Mouse (Mus musculus) heart, postnatal 0 days (tissue): ENCODE measurements at regions not wholly inside any gene's neighbourhood (a gene's known extent, or its start where the extent isn't known, plus 50 kb on each side); places are given as distances from the start of the nearest gene placed in this dataset.

Source experiments
- ATAC-seq: fragments of 200-750 bp; cut with Nextera tagmentation; 2 replicates; pipeline ENCODE4 v1.8.0; 2017; ENCODE audit warnings: low read depth, moderate number of reproducible peaks, moderate library complexity; ENCODE audit not compliant: insufficient read depth
- DNase-seq: peaks from one replicate; pipeline ENCODE4 v3.0.0-alpha.2; 2016; ENCODE audit warnings: low spot score
- H3K27ac ChIP-seq: fragments of 300-500 bp; sonication (generic); 2 replicates; pipeline ENCODE4 v1.5.1; 2014; ENCODE audit warnings: low read depth, mild to moderate bottlenecking
- H3K27me3 ChIP-seq: fragments of 300-500 bp; sonication (generic); 2 replicates; pipeline ENCODE4 v1.6.1; 2014; ENCODE audit warnings: low read length, mixed read lengths; ENCODE audit not compliant: control insufficient read depth, insufficient read depth
- H3K36me3 ChIP-seq: fragments of 300-500 bp; sonication (generic); replicated peaks from 2 replicates; pipeline ENCODE4 v1.6.1; 2014; ENCODE audit warnings: low read length, mixed read lengths; ENCODE audit not compliant: control insufficient read depth, insufficient read depth
- H3K4me1 ChIP-seq: fragments of 300-500 bp; sonication (generic); 2 replicates; pipeline ENCODE4 v1.6.1; 2014; ENCODE audit warnings: antibody characterized with exemption; ENCODE audit not compliant: control insufficient read depth, insufficient read depth
- H3K4me2 ChIP-seq: fragments of 300-500 bp; sonication (generic); 2 replicates; pipeline ENCODE4 v1.6.1; 2014; ENCODE audit warnings: low read depth, mild to moderate bottlenecking, low read length, moderate library complexity
- H3K4me3 ChIP-seq: fragments of 300-500 bp; sonication (generic); 2 replicates; pipeline ENCODE4 v1.5.1; 2014; ENCODE audit warnings: low read depth, low read length
- H3K9ac ChIP-seq: fragments of 300-500 bp; sonication (generic); replicated peaks from 2 replicates; pipeline ENCODE4 v1.6.1; 2014; ENCODE audit warnings: low read depth, low read length, mixed read lengths
- H3K9me3 ChIP-seq: fragments of 300-500 bp; sonication (generic); replicated peaks from 2 replicates; pipeline ENCODE4 v1.6.1; 2016; ENCODE audit warnings: low read length; ENCODE audit not compliant: control insufficient read depth
- CTCF ChIP-seq: IDR thresholded peaks from 2 replicates; pipeline ENCODE4 v1.5.1; 2016; ENCODE audit warnings: antibody characterized with exemption, control low read depth, low read depth
- EP300 ChIP-seq: IDR thresholded peaks from 2 replicates; pipeline ENCODE4 v1.6.1; 2016; ENCODE audit warnings: antibody characterized with exemption, low read depth
- WGBS: fragments of 180-500 bp; shearing (Covaris S2); extraction: QIAGEN DNeasy Blood & Tissue Kit; methylation state at CpG from one replicate; pipeline ENCODE4 v1.1.7; 2014; 5-methylcytosine and 5-hydroxymethylcytosine counted together

DNA sequence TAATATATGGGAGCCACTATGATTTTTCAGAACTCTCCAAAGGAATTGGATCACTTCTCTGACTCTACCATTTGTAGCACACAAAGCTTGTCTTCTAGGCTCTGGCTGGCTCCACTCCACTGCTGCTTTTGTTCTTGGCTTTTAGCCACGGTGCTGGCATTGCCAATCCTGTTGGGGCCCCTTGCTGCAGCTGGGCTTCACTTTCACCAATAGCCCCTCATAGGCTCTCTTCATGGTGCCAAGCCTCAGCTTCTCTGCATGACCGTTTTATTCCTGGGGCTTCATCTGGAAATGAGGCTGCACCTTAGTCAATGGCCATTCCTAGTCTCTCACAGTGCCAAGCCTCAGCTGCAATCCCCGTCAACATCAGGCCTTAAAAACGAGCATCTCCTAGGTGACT, 318.6 kb upstream of the Slitrk6 start:
- Histone ChIP-seq H3K4me2 (no peak overlapping the region), H3K9me3 (no peaks in the 10 kb centered on the region), H3K27ac (no peak overlapping the region), H3K4me3 (no peak overlapping the region), H3K4me1 (no peaks in the 10 kb centered on the region), H3K9ac (no peak overlapping the region), H3K27me3 (no peaks in the 10 kb centered on the region), H3K36me3 (no peaks in the 10 kb centered on the region)
- TF ChIP-seq CTCF (no peak), EP300 (no peak)
- 66% methylated on average over 4 of the region's 4 CpGs for WGBS
- ATAC-seq, result no peak
- DNase-seq, result no peak
